Mouse (Mus musculus) B cell, adult 2 months (primary cell): ENCODE data around the gene Apbb2.

Experiments
- DNase-seq, 2 experiments: peaks; one replicate each; pipeline ENCODE4 v3.0.0; 2022

Gene Apbb2

DNA sequence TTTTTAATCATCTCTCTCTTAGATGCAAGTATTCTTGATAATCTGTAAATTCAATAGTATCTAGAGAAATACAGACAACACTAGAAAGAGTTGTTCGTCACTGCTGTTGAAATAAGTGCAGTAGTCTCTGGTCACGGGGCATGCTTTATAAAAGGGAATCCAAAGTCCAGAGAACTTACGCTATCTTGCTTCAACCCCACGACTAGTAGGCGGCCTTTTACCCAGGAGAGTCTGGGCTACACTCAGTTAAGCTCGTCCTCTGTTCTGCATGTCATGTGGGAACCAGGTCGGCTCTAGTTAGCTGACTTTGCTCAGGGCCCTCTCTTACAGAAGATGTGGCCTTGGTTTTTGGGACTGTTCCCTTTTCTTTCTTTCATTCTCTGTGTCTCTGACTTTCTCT lies 289.8 kb downstream of the Apbb2 start:
- no peak for DNase-seq

DNA sequence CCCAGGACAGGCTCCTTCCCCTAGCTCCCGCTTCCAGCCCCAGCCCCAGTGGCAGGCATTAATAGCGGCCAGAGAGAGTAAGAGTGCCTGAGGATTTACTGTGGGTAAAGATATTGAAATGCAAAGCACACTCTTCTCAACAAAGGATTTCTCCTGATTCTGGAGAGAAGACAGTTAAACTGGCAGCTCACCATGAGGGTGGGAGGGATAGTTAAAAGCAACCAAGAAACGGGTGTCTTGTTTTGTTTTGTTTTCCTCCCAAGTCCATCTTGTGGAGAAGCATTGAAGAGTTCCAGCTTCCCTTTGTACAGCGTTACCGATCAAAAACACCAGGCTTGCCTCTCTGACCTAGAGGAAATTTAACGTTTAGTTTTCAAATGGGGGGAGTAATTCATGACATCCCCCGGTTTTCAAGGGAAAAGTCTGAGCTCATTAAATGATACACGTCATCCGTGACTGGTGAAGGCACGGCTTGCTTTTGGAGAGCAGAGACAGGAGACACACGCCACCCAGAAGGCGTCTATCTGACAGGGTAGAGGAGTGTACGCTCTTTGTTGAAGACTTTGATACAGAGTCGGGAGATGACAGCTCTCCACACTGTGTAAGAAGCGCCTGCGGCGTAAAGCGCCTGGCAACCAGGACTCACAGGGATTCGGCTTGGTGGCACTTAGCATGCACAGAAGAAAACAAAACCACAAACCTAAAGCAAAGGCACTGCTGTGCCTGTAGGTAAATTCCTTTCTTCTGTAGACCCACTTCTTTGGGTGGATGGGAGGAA lies 290.4 kb downstream of the Apbb2 start:
- no peak for DNase-seq

DNA sequence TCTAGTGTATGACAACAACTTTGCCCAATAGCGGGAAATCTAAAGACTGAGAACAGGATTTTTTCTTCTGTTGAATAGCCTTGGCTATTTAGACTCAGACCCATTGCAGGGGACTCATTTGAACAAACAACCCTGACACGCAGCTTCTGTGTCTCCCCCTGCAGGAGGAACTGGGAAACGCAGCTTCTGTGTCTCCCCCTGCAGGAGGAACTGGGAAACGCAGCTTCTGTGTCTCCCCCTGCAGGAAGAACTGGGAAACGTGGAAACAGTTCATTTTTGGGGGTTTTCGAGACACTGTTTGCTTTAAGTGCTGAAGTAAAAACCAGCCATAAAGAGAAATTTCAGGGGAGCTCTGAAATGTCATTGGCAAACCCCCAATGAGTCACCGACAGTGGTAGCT lies 292.2 kb downstream of the Apbb2 start:
- peak; percentile 67 to 68 for DNase-seq

DNA sequence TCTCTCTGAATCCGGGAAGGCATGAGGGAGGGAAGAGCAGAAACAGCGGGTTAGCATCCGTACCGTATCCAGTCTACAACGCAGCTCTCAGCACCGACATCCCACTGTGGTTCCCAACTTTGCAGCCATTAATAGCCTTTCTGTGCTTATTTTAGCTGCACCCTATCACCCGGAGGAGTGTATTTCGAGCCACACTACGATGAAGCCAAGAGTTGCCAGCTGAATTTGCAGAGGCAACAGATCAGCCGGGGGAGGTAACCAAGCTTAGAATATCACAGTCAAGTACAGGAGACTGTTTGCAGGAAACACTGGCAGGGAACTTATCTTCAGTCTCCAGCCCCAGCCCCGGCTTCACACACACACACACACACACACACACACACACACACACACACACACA lies 295.0 kb downstream of the Apbb2 start:
- DNase-seq, result no peak

DNA sequence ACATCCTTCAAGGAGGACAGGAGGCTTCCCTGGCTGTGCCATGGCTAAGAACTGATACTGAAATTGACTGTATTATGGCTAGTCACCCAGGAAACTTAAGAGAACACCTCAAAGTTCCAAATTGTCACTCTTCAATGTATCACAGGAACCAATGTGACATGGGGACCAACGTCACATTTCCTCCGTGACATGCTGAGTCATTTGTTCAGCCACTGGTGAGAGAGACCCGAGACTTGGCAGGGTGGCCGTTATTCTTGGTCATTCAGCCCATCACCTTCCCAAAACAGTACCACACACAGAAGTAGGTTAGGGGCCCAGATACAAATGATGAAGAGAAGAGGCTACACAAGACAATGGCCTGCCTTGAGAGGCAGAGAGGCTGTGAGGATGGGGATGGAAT lies 295.5 kb downstream of the Apbb2 start:
- DNase-seq, result no peak

DNA sequence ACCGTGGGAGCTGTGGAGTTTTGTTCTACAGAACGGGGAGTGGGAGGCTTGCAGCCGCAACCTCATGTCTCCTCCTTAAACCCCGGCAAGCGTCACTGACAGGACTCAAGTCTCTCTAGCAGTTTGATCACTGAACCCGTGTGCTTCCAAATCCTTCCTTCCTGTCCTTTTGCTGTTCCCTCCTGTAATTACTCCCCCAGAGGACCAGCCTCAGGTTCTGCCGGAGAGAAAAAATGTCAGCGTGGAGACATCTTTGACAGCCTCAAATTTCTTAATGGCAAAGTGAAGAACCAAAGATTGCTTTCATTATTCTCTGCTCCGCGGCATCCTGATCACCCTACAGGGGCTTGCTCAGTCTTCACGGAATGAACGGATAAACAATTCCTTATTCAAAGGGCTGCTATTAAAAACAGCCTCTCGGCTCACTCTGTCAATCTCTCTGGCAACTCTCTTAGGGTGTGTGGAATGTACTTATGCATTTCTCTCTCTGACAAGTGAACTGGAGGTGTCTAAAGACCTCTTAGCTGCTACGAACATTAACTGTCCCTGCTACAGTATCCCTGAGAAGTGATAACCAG lies 298.7 kb downstream of the Apbb2 start:
- DNase-seq, result no peak

DNA sequence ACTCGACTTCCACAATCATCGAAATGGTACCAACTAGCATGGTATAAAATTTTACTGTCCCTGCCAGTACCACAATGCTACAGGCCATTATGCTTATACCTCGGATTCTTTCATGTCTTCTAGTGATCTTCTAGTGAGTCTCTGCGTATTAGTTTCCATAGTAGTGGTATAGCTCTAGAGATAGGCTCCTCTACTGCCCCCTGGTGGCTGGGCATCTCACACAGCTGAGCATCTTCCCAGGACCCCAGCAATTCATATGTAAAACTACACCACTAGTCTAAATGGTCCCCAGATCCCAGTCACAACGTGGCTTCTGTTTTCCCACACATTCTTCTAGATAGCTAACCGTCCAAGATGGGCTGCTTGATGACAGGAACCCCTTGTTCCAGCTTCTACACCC lies 299.2 kb downstream of the Apbb2 start:
- peak; percentile 82 to 83 for DNase-seq

DNA sequence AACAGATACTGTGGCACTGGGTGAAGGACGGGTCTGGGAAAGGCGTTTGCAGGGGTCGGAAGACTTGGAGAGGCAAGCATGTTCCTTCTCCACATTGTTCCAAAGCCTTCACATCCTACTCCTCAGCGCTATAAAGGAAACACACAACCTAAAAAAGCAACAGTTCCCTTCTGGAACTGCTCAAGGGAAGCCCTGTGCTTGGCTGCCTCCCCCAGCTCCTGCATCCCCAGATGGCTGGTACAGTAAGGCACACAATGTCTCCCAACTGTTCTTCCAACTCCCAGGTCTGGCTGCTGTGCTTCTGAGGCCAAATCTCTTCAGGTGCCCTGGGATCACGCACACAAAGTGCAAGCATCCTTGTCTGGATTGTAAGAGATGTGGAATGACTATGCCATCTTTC lies 302.8 kb downstream of the Apbb2 start:
- no peak for DNase-seq

DNA sequence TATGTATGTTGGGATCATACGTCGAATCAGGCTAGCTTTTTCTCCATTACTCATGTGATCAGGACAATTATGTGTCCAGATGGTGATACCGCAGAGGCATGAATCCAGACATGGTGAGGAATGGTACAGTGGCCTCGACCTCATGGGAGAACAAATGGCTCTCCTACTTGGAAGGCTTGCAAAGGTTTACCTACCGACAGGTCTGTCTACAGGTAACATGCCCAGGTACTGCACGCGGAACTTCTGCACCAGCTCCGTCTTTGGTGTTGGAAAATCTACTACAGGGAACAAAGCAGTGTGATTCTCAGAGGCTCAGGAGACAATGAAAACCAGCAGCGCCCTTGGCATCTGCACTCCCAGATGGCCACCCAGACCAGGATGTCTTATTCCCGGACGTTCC lies 307.8 kb downstream of the Apbb2 start:
- DNase-seq, result no peak

DNA sequence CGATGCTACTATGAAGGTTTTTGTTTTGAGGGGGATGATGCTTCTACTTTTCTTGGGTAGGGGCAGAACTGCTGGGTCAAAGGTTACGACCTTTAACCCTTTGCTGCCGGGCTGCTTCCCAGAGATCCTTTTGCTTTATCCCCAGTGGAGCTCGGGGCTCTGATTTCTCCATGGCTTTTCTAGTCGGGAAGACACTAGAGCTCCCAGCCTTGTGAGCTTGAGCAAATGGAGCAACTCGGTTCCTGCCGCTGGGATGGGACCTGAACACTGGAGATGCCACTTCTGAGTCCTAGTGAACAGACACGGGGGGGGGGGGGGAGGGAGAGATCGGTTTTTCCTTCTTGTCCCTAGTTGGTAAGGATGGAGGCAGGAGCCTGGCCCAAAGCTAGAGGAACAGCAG lies 308.3 kb downstream of the Apbb2 start:
- no peak for DNase-seq

DNA sequence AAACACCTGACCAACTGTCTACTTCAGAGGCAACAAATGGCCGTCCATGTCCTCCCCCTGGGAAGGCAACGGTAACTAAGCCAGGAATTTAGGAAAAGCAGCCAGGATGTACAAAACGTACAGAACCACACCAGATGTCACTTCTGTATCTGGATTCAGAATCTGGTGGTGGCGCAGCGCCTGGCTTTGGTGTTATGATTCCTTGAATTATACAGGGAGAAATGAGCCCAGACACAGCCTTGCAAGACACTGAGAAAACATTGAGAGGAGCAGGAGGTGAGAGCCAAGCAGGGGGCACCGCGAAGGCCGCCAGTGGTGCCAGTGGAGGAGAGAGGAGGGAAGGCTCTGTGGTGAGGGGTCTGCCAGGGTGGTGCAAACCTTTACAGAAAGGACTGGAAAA lies 313.1 kb downstream of the Apbb2 start:
- DNase-seq, result no peak

DNA sequence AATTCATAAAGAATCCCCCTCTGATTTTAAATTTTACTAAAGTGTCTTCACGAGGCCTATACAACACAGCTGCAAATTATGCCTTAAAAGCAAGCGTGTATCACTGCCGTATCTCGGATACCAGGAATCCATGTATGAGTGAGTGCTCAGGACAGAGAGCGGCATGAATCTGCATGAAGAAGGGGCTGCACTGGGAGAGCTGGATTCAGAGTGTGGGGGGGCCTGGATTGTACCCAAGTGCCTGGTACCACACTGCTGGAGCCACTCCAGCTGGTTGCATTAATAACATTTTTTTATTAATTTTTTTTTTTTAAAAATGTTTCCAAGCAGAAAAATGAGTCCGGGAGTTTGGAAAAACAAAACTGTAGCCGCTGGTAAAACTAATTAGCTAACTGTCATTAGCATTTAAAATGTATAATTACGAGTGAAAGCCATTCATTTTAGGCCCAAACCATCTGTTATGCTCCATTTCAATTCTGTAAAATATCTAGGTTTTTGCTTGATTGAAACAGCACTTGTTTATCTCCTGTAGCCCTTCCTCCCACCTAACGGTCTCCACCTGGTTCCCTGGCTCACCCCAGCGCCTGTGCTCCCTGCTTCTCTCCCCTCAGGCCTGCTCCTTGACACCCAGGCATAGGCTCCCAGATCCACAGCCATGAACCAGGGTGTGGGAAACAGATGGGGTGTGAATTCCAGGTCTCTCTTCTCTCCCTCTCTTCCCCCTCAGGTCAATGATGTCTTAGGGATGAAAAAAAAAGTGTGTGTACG lies 314.1 kb downstream of the Apbb2 start:
- no peak for DNase-seq

DNA sequence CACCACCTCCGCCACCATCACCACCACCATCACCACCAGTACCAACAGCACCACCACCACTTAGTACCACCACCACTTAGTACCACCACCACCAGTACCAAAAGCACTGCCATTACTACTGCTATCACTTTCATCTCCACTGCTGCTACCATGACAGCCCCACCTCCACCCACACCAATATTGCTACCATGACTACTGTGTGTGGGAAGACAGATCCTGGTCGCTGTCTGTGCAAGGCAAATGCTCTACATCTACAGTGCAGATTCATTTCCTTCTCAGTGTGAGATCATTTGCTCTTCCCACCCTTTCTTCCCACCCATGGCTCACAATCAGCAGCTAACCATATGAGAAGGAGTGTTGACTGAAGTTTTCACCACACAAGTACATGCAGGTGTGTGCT lies 315.7 kb downstream of the Apbb2 start:
- DNase-seq, result no peak

DNA sequence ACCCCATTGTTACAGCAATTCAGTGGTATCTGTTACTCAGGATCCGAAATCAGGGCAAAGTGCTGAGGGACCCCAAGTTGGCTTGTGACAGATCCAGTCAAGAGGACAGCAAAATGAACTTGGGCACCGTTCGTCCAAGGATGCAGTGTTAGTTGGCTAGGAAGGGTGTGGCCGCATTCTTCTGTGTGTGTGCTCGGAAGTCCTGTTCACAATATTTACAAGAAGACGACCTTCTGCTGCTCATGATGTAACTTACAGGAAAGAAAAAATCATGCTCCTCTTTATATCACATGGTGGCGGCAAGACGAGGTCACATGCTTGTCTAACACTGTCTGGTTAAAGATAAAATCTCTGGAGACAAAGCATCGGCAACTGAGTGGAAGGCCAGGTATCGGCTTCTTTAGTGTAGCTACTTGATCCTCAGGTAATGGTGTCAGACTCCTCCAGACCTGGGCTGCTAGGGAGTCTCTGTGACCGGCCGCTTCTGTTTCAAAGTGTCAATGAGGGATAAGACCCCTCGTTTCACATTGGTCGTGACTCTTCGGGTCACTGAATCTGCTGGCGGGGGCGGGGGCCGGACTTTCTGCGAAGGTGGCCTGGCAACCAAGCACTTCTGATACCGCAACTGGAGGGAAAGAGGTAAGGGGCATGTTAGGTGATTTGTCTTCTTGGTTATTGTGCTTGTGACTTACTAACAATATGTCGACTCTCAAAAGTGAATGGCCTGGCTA lies 316.3 kb downstream of the Apbb2 start:
- DNase-seq, result no peak

DNA sequence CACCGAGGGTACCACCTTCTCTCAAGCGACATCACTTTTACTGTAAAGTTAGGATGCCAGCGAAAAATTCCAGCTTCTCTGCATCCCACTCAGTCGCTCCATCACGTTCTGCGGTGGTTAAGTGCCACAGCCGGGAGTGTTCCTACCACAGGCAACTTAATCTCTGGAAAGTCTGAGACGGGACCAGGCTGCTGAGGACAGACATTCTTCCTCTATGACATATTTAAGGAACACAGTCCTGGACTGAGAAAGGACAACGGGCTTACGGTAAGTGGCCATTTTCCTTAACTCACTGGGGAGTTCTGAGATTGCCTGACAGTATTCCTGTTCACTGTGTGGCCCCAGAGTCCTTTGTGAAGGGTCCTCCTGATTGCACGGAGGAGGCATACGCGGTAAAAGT lies 318.0 kb downstream of the Apbb2 start:
- DNase-seq, result no peak

DNA sequence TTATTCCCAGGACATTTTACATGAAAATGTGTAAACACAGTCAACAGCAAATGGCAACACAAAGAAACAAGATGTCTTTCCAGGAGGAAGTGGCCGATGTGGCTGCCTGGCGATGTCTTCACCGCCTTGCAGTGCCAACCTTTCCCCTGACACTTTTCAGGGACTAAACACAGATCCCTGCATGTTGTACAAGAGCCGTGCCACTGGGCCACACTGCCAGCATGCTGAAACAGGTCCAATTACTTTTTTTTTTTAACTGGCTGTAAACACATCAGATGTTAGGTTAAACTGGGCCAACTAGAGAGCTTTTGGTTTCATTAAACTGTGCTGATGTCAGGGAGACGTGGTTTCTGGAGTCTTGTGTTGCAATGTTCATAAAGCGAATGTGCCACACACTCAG lies 319.7 kb downstream of the Apbb2 start:
- no peak for DNase-seq

DNA sequence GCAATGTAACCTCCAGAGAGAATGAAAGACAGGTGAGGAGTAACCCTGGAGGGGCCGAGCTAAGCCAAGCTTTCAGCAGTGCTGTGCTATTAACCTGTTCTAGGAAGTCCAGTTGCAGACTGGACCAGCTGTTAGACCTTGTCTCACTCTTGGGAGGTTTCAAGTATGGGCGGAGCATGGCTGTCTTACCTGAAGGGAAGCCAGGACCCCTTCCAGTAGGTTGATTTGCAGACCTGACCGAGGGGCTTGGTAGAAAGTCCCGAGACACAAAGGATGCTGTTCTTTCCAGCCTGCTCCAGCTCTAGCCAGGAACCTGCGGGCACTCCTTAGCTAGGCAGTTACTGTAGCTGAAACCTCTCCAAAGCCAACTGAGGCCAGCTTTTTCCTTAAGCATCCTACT lies 322.5 kb downstream of the Apbb2 start:
- DNase-seq, result no peak

DNA sequence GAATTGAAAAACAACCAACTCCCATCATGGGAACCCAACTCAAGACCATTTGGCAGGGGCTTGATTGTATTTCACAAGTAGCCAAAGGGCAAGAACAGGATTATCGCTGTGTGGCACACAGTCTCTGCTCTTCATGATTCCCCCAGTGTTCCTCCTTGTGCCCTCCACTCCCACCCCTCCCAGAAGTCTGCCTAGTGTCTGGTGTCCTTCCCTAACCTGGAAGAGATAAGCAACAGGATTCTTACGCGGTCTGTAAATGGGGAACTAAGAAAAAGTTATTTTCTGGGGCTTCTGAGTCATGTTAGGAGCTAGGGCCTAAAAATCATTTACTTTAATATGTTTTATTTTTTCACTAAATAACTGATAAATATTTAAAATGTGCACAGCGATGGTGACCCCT lies 323.6 kb downstream of the Apbb2 start:
- DNase-seq, result no peak

DNA sequence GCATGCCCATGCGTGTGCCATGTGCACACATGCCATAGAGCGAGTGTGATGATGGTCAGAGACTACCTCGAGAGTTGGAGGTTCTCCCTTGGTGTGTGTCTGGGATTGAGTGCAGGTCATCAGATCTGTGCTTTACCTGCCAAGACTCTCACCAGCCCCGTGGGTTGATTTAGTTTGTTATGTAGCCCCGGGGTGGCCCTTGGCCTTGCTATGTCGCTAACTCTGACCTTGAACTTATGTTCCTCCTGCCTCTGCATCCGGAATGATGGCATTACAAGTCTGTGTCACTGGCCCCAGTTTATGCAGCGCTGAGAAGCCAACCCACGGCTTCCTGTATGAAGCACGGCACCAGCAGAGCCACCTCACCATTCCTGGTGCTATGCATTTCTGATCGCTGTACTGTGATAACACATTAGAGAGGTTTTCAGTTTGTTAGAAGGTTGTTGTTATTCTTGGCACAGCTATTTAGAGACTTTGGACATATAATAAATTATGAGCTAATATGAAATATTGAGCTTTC lies 324.4 kb downstream of the Apbb2 start:
- DNase-seq, result no peak

DNA sequence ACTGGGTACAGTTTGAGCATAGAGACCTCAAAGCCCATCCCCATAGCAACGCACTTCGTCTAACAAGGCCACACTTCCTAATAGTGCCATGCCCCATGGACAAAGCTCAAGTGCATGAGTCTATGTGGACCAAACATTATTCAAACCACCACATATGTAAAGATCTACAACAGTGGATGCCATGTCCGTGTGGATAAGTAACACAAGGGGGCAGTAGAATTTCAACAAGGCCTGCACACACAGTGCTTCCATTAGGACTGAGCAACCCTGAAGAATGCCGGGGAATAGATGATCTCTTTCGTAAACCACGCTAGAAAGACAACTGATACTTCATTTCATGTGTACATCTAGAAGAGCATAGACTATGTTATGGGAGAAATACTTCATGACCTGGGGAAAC lies 337.8 kb downstream of the Apbb2 start:
- DNase-seq, result no peak

DNA sequence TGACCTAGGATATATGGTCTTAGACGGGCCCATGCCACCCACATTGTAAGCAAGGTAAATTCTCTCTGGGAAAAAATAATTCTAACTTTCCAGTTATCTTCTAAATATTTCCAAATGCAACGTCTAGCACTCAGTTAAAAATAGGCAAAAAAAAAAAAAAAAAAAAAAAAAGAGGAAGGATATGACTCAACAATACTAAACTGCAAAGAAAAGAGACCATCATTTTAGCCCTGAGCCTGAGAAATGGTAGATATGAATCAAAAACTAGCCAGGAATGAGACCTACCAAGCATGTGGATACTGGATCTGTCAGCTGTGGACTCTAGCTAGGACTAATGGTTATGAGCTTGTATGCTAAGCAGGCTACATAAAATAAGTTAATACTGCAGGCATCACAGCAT lies 338.9 kb downstream of the Apbb2 start:
- no peak for DNase-seq

DNA sequence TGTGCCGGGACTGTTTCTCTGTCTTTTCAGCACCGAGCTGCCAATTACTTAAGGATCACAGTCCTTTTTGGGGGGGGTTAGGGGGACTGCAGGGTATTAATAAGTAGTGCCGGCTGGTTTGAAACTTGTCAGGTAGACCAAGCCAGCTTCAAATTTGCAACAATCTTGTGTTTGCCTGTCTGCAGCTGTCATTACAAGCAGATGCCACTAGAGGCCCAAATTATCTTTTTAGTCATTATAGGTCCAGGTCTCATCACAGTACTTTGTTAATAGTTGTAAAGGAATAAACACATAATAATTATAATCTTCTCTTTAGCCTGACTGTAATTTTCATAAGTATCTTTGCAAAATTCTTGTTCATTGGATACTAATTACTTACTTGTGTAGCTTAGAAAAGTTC lies 344.2 kb downstream of the Apbb2 start:
- DNase-seq, result no peak

DNA sequence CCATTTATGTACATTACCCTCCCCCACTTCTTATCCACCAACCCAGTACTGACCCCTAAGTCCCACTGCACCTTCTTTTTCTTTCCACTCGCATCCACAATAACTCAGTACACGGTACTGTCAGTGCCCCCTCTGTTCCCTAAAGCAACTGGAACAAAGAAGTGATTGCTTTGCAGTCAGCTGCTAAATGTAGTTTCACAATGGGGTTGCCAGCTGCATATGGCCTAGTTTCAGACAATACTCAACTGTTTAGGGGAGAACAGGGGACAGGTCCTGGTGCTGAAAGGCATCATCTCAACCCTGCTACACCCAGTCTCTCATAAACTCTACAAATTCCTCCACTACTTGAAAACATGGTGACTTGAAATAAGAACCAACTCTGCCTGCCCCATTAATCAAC lies 347.4 kb downstream of the Apbb2 start:
- DNase-seq, result no peak
